Mouse (Mus musculus) erythroblast, embryonic 14.5 days (primary cell): ENCODE data around the gene Ptpa.

Experiments used
- GATA1 ChIP-seq: IDR thresholded peaks from 2 replicates; pipeline ENCODE4 v1.6.1; 2012; ENCODE audit warnings: low read length, inconsistent platforms, mixed read lengths
- TAL1 ChIP-seq: IDR thresholded peaks from 3 replicates; pipeline ENCODE4 v1.6.1; 2012; ENCODE audit warnings: low read length, inconsistent platforms, mixed read lengths

DNA sequence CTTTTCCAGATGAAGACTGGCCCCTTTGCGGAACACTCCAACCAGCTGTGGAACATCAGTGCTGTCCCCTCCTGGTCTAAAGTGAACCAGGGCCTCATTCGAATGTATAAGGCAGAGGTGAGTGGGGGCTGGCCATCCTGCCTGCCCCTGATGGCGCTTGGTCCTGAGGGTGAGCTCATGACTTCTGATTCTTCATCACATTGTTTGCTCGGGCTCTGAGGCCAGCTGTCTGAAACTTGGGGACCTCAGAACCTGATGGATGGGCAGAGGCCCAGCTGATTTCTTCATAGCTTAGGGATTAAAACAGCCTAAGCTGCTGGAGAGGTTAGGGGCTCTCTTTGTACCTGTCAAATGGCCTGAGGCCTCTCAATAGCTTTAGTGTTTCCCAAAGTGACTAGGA, 27.4 kb downstream of the Ptpa start:
- TF ChIP-seq TAL1 = no peak
- no peak for TF ChIP-seq GATA1
